Mouse (Mus musculus) lung, postnatal 0 days (tissue): ENCODE measurements at regions not wholly inside any gene's neighbourhood (a gene's known extent, or its start where the extent isn't known, plus 50 kb on each side); places are given as distances from the start of the nearest gene placed in this dataset.

Experiments used
- CTCF ChIP-seq: IDR thresholded peaks from 2 replicates; pipeline ENCODE4 v1.5.1; 2016; ENCODE audit warnings: antibody characterized with exemption, mild to moderate bottlenecking
- EP300 ChIP-seq: IDR thresholded peaks from 2 replicates; pipeline ENCODE4 v1.6.1; 2016; ENCODE audit warnings: antibody characterized with exemption, mild to moderate bottlenecking, control low read depth

DNA sequence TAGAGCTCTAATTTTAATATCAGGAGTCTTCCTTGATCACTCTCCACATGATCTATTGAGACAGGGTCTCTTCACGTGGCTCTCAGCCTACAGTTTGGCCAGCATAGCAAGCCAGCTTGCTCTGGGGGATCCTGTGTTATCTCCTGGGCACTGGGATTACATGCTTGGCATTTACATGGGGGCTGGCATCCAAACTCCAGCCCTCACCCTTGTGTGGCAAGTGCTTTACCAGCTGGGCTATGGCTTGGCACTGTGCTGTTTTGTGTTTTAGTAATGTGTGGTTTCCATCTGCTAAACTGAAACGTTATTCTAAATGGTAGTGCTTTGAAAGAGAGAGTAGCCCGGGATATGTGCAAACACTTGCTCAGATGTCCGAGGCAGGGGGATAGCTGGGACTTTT is 251.5 kb upstream of the Hnrnpa3 start:
- no peak for TF ChIP-seq CTCF
- TF ChIP-seq EP300, result no peak
